In the genomic region with DNA sequence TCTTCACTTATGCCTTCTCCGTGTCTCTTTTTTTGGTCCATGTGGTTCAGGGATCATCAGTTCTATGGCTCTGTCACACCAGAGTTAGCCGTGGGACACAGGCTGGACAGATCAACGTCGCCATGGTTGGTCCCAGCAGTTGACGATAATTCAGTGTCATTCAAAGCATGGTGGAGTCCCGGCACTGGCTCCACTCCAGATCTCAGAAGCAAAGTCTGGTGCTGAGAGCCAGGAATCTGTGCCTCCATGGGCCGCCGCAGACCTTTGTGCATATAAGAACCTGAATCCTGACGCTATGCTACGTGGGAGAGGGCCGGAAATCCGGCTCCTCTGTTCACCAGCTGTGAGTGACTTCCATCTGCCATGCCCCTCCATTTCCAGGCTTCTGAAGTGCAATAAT, we compare ENCODE assay signal across 27 mouse cellular contexts.
"Had no signal": no experiment of that assay in that cellular context is flagged by ENCODE, and none has a peak within 500 bp of the region (broad histone marks: within the 10 kb centered on the region; RNA-seq: fewer than 3 reads in every experiment).

No protein-coding gene starts in this region.

- ATAC-seq: hindbrain, embryonic 16.5 days; inflammation-experienced regulatory T-cells, adult 6 months; intestine, embryonic 15.5 days; intestine, postnatal 0 days had no signal

- H3K9ac ChIP-seq: heart, embryonic 12.5 days; hindbrain, embryonic 12.5 days; hindbrain, embryonic 14.5 days; intestine, embryonic 15.5 days; limb, embryonic 12.5 days; liver, embryonic 13.5 days; liver, embryonic 15.5 days had no signal

- H3K27me3 ChIP-seq: intestine, embryonic 15.5 days; liver, embryonic 13.5 days; liver, embryonic 15.5 days had no signal

- H3K4me1 ChIP-seq: heart, embryonic 12.5 days; limb, embryonic 12.5 days; liver, embryonic 13.5 days; liver, embryonic 15.5 days had no signal

- H3K27ac ChIP-seq: gastrocnemius, adult 2 months; heart, embryonic 10.5 days; hindbrain, embryonic 10.5 days; hindbrain, embryonic 12.5 days; hindbrain, embryonic 14.5 days; intestine, embryonic 15.5 days; layer of hippocampus, adult 2 months; limb, embryonic 10.5 days; limb, embryonic 12.5 days; liver, embryonic 13.5 days; liver, embryonic 15.5 days had no signal

- H3K4me2 ChIP-seq: heart, embryonic 12.5 days; hindbrain, embryonic 12.5 days; hindbrain, embryonic 14.5 days; intestine, embryonic 15.5 days; limb, embryonic 12.5 days; liver, embryonic 11.5 days; liver, embryonic 13.5 days; liver, embryonic 15.5 days had no signal

- H3K36me3 ChIP-seq: heart, embryonic 10.5 days; heart, embryonic 12.5 days; hindbrain, embryonic 10.5 days; hindbrain, embryonic 12.5 days; intestine, embryonic 15.5 days; limb, embryonic 10.5 days; limb, embryonic 12.5 days; liver, embryonic 13.5 days; liver, embryonic 15.5 days had no signal

- H3K9me3 ChIP-seq: heart, embryonic 10.5 days; intestine, embryonic 15.5 days; limb, embryonic 10.5 days; liver, embryonic 15.5 days had no signal

- H3K4me3 ChIP-seq: gastrocnemius, adult 2 months; heart, embryonic 10.5 days; heart, embryonic 12.5 days; hindbrain, embryonic 10.5 days; hindbrain, embryonic 12.5 days; intestine, embryonic 15.5 days; layer of hippocampus, adult 2 months; limb, embryonic 10.5 days; limb, embryonic 12.5 days; liver, embryonic 13.5 days; liver, embryonic 15.5 days had no signal

- DNase-seq: gastrocnemius, adult 2 months; gastrocnemius, postnatal 10 days; gastrocnemius, postnatal 25 days; heart, adult 18-20 months; heart, postnatal 10 days; heart, postnatal 4 days; kidney, adult 18-20 months; kidney, adult 8-10 months; kidney, postnatal 10 days; kidney, postnatal 25 days; kidney, postnatal 4 days; liver; liver, embryonic 13.5 days had no signal
